Mouse (Mus musculus) cerebellum, adult 2 months (tissue): ENCODE measurements around the gene Lrrc52.

ENCODE experiments used
- CTCF ChIP-seq: fragments of 200-500 bp; IDR thresholded peaks from 2 replicates; pipeline ENCODE4 v1.5.1; 2011; ENCODE audit warnings: low read depth, mild to moderate bottlenecking, control low read depth, low read length, moderate library complexity, borderline replicate concordance; ENCODE audit not compliant: insufficient read depth
- POLR2A ChIP-seq: fragments of 200-500 bp; IDR thresholded peaks from 2 replicates; pipeline ENCODE4 v1.6.1; 2011; ENCODE audit warnings: low read length, control low read depth, borderline replicate concordance; ENCODE audit not compliant: insufficient read depth

DNA sequence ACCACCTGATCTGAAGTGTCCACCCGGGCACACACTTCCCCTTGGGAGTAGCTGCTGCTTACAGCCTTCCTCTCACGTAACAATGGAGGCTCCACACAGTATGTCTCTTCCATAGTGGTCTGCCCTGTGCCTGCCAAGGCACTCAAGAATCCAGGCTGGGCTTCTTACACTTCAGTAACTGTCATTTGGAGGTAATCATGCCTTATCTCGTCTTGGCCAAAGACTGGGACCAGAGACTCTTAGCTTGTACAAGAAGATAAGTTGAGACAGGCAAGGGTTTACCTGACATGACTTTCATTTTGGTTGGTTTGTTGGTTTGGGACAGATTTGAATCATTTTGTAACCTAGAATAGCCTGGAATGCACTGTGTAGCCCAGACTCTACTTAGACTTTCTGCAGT, 13.5 kb downstream of the Lrrc52 start:
- TF ChIP-seq CTCF (no peak), POLR2A (no peak)
